Mouse (Mus musculus) midbrain, embryonic 14.5 days (tissue): ENCODE results near the gene Gm49450. TPM values are rescaled to one million over a fixed set of nuclear protein-coding genes. Genes with fewer than 3 reads are reported as not detected.

Experiments used
- ATAC-seq: fragments of 200-750 bp; cut with Nextera tagmentation; 2 replicates; pipeline ENCODE4 v1.8.0; 2017; ENCODE audit warnings: moderate number of reproducible peaks, moderate library complexity; ENCODE audit not compliant: low FRiP score, low TSS enrichment
- DNase-seq: peaks from one replicate; pipeline ENCODE4 v3.0.0-alpha.2; 2015
- H3K27ac ChIP-seq: fragments of 300-500 bp; sonication (generic); replicated peaks from 2 replicates; pipeline ENCODE4 v1.5.1; 2014; ENCODE audit warnings: mild to moderate bottlenecking, low read depth, low read length, moderate library complexity
- H3K27me3 ChIP-seq: fragments of 300-500 bp; sonication (generic); 2 replicates; pipeline ENCODE4 v1.6.1; 2014; ENCODE audit warnings: low read length, control low read depth, mixed read lengths; ENCODE audit not compliant: control insufficient read depth, insufficient read depth
- H3K36me3 ChIP-seq: fragments of 300-500 bp; sonication (generic); 2 replicates; pipeline ENCODE4 v1.6.1; 2014; ENCODE audit warnings: low read length, control low read depth; ENCODE audit not compliant: control insufficient read depth, insufficient read depth
- H3K4me1 ChIP-seq: fragments of 300-500 bp; sonication (generic); 2 replicates; pipeline ENCODE4 v1.6.1; 2014; ENCODE audit warnings: mild to moderate bottlenecking, antibody characterized with exemption, low read length, control low read depth; ENCODE audit not compliant: control insufficient read depth, insufficient read depth
- H3K4me2 ChIP-seq: fragments of 300-500 bp; sonication (generic); 2 replicates; pipeline ENCODE4 v1.6.1; 2014; ENCODE audit warnings: mild to moderate bottlenecking, low read length, moderate library complexity
- H3K4me3 ChIP-seq: fragments of 300-500 bp; sonication (generic); replicated peaks from 2 replicates; pipeline ENCODE4 v1.5.1; 2014; ENCODE audit warnings: low read depth, low read length
- H3K9ac ChIP-seq: fragments of 300-500 bp; sonication (generic); replicated peaks from 2 replicates; pipeline ENCODE4 v1.6.1; 2014; ENCODE audit warnings: mild to moderate bottlenecking, low read length, moderate library complexity
- H3K9me3 ChIP-seq: fragments of 300-500 bp; sonication (generic); 2 replicates; pipeline ENCODE4 v1.6.1; 2016; ENCODE audit warnings: low read length, control low read depth, mixed read lengths; ENCODE audit not compliant: control insufficient read depth
- WGBS: fragments of 180-500 bp; shearing (Covaris S2); extraction: QIAGEN DNeasy Blood & Tissue Kit; methylation state at CpG from one replicate; pipeline ENCODE4 v1.1.7; 2014; 5-methylcytosine and 5-hydroxymethylcytosine counted together
- polyA plus RNA-seq: library from polyadenylated mRNA; unstranded; fragments of >200 nt; fragmentation: Nextera tagmentation; extraction: Ambion mirVana; gene quantifications from 2 replicates; pipeline ENCODE4 v1.2.1, GENCODE M21; 2014

The Gm49450 gene
- polyA plus RNA-seq, 1 experiment from 2014 or later, result not detected

DNA sequence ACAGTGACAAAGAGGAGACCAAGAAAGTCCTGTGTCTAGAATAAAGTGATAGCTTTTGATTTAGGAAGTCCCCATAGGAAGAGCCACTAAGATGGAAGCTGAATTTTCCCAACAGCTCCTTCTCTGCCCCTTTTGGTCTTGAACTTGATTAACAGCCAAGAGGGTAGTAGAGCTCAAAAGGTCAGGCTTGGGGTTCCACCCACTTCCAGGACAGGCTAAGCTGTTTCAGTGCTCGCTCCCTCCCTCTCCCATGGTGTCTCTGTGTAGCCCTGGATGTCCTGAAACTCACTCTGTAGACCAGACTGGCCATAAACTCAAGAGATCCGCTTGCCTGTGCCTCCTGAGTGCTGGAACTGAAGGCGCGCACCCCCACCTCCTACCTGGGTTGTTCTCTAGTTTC lies 37.3 kb downstream of the Gm49450 start:
- ATAC-seq (no peak), DNase-seq (no peak)
- H3K27ac ChIP-seq, result no peak overlapping the region
- H3K4me2 ChIP-seq, result peak overlapping the region; percentile 78
- peak overlapping the region; percentile 84; the same call in 1 of the 2 replicates for H3K9ac ChIP-seq
- no peaks in the 10 kb centered on the region for H3K27me3 ChIP-seq
- peaks cover 20% of the 10 kb centered on the region for H3K4me1 ChIP-seq
- peaks cover 30% of the 10 kb centered on the region for H3K36me3 ChIP-seq
- WGBS, result 91% methylated on average over 4 of the region's 4 CpGs
- H3K9me3 ChIP-seq, result no peaks in the 10 kb centered on the region
- peak overlapping the region; percentile 91 for H3K4me3 ChIP-seq

DNA sequence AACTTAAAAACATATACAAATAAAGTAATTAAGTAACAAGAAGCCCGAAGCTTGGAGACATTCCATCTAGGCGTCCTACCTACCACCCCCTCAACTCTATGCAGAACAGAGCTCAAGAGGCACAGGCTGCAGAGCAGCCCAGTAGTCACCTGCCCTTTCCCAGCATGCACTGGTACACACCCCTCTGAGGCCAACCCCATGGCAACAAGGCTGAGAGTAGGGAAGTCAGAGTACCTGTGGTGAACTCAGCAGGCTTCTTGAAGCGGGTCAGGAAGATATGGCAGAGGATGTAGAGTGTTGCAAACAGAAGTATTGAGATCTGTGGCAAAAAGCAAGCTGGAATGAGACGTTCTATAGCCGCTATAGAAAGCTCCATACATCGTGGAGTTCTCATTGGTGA lies 38.4 kb downstream of the Gm49450 start:
- Histone ChIP-seq H3K4me2 (no peak overlapping the region), H3K9ac (no peak overlapping the region), H3K4me3 (no peak overlapping the region), H3K36me3 (peaks cover 40% of the 10 kb centered on the region), H3K4me1 (peaks cover 20% of the 10 kb centered on the region), H3K27me3 (no peaks in the 10 kb centered on the region), H3K9me3 (no peaks in the 10 kb centered on the region), H3K27ac (no peak overlapping the region)
- ATAC-seq, result no peak
- DNase-seq, result no peak
- WGBS, result 94% methylated on average over 6 of the region's 6 CpGs

DNA sequence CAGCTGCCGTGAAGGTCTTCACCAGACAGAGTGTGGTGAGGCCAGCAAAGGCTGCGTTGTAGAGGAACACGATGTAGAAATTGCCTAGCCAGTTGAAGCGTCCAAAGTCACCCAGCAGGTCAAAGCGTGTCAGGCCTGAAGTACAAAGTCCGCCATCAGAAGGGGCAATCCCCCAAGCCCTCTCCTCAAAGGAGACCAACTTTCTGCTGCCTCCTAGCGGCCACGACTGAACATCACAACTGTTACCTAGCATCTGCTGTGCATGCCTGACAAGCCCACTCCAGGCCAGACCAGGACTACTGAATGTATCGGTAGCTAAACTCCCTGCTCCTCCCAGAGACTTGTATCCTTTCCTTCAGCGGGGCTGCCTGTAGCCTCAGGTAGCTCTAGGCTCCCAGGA lies 48.7 kb downstream of the Gm49450 start:
- no peaks in the 10 kb centered on the region for H3K27me3 ChIP-seq
- 29% methylated on average over 10 of the region's 10 CpGs for WGBS
- DNase-seq, result peak; percentile 79

DNA sequence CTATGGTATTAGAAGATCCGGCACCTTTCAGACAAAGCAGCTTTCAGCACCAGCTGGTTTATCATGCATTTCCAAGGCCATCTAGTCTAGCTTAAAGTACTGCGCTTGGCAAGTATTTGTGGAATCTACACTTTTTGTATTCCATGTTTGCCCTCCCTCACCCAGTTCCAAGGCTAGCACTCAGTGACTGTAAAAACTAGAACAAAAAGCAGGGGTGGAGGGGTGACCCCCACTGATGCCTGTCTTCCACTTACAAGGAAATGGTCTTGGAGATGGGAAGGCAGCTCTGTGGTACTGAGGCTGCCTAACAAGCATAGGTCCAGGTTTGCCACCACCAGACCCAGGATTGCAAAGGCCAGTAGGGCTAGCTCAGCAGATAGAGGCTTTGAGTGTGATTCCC lies 50.8 kb downstream of the Gm49450 start:
- peaks cover 5% of the 10 kb centered on the region; the same call in 1 of the 2 replicates for H3K4me1 ChIP-seq
- no peak overlapping the region for H3K27ac ChIP-seq
- H3K9me3 ChIP-seq, result no peaks in the 10 kb centered on the region
- H3K9ac ChIP-seq, result no peak overlapping the region
- WGBS, result 88% methylated on average over 2 of the region's 2 CpGs
- ATAC-seq, result no peak
- H3K4me2 ChIP-seq, result no peak overlapping the region
- peaks cover 48% of the 10 kb centered on the region for H3K36me3 ChIP-seq
- peaks cover 19% of the 10 kb centered on the region for H3K27me3 ChIP-seq
- H3K4me3 ChIP-seq, result no peak overlapping the region
- DNase-seq, result no peak

More for the DNA sequence above, 48.7 kb downstream of the Gm49450 start:
- H3K27ac ChIP-seq, result no peak overlapping the region
- H3K9ac ChIP-seq, result no peak overlapping the region
- H3K4me2 ChIP-seq, result no peak overlapping the region
- ATAC-seq, result no peak
- H3K36me3 ChIP-seq, result peaks cover 69% of the 10 kb centered on the region
- H3K9me3 ChIP-seq, result no peaks in the 10 kb centered on the region
- no peak overlapping the region for H3K4me3 ChIP-seq
- H3K4me1 ChIP-seq, result no peaks in the 10 kb centered on the region

DNA sequence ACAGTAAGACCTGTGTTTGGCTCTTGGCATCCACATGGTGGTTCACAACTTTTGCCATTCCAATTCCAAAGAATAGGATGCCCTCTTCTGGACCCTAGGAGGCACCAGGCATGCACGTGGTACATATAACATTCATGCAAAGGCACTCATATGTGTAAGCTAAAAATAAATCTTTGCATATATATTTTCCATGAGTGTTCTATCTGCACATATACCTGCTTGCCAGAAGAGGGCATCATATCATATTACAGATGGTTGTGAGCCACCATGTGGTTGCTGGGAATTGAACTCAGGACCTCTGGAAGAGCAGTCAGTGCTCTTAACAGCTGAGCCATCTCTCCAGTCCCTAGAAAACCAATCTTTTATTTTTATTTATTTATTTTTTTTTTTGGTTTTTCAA lies 51.8 kb downstream of the Gm49450 start:
- H3K4me3 ChIP-seq, result no peak overlapping the region
- no peak overlapping the region for H3K4me2 ChIP-seq
- H3K27me3 ChIP-seq, result peaks cover 30% of the 10 kb centered on the region
- H3K4me1 ChIP-seq, result peaks cover 5% of the 10 kb centered on the region; the same call in 1 of the 2 replicates
- ATAC-seq (no peak), DNase-seq (no peak)
- no peak overlapping the region for H3K27ac ChIP-seq
- 73% methylated on average over 1 of the region's 1 CpGs for WGBS
- no peaks in the 10 kb centered on the region for H3K9me3 ChIP-seq
- H3K9ac ChIP-seq, result no peak overlapping the region
- H3K36me3 ChIP-seq, result peaks cover 38% of the 10 kb centered on the region

DNA sequence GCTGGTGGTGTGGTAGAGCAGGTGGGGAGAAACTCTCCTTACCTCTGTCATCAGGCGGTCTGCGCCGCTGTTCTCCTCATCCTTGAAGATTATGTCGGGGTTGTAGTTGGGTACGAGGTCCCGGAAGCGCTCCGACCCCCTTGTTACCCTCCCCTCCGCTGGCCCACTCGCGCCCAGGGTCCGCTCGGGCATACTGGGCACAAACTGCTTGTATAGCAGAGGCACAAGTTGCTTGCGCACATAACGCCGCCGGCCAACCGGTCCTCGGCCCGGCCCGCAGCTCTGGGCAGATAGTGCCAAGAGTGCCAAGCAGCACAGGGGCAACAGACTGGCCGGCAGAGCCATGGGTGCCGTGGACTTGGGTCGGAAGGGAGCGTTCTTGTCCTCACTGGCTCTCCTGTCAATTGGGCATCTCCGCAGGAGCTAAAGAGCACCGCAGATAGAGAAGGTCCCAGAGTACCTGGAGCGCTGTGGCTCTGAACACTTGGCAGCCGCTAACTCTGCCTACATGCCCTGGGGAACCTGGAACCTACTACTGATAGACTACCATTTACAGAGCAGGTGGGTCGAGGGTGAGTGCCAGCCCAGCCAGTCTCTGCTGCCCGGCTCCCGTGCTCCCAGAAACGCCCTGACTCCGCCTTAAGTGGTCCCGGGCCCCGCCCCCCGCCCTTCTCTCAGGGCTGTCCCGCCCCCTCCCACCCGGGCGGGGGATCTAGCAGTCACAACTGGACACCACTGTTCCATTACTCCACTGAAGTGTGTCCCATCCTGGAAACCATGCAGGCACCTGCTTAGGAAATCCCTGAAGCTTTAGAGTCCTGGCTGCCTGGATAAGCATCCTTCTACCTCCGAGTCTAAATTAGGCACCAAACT lies 55.2 kb downstream of the Gm49450 start, which contains the start of gene Dhh:
Gene Dhh (minus strand): TSS at position 613 of the 873 bp plus-strand sequence.
- Histone ChIP-seq H3K9ac (no peak within 1 kb of the TSS), H3K27me3 (peaks cover 63% of the 10 kb centered on the region), H3K36me3 (peaks cover 6% of the 10 kb centered on the region), H3K9me3 (no peaks in the 10 kb centered on the region), H3K4me1 (peaks cover 25% of the 10 kb centered on the region), H3K4me2 (peak within 1 kb of the TSS; percentile 35), H3K4me3 (peak within 1 kb of the TSS; percentile 12; the same call in 1 of the 2 replicates), H3K27ac (no peak within 1 kb of the TSS)
- WGBS, result under 1% methylated on average over 41 of the region's 41 CpGs
- peak; percentile 31 for DNase-seq
- ATAC-seq, result no peak

DNA sequence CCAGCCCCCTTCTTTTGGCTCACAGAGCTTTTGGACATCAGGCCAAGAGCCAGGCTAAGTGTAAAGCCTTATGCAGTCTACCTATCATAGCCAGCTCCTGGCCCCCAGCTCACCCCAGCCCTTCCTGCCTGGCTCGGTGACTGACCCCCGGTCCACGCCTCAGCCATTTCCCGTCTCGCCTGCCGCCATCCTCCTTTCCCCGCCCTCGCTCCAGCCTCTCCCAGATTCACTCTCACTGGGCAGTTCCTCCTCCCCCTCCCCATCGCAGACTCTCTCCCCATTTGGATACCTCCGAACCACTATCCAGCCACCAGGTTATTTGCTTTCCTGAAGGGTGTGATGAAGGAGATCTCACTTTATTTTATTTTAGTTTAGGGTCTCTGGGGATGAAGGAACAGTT lies 55.9 kb downstream of the Gm49450 start:
- Histone ChIP-seq H3K36me3 (no peaks in the 10 kb centered on the region), H3K27ac (no peak overlapping the region), H3K4me2 (peak overlapping the region; percentile 35), H3K9ac (no peak overlapping the region), H3K9me3 (no peaks in the 10 kb centered on the region), H3K4me3 (no peak overlapping the region), H3K27me3 (peaks cover 70% of the 10 kb centered on the region), H3K4me1 (peaks cover 25% of the 10 kb centered on the region)
- ATAC-seq, result no peak
- no peak for DNase-seq
- 3% methylated on average over 10 of the region's 10 CpGs for WGBS

DNA sequence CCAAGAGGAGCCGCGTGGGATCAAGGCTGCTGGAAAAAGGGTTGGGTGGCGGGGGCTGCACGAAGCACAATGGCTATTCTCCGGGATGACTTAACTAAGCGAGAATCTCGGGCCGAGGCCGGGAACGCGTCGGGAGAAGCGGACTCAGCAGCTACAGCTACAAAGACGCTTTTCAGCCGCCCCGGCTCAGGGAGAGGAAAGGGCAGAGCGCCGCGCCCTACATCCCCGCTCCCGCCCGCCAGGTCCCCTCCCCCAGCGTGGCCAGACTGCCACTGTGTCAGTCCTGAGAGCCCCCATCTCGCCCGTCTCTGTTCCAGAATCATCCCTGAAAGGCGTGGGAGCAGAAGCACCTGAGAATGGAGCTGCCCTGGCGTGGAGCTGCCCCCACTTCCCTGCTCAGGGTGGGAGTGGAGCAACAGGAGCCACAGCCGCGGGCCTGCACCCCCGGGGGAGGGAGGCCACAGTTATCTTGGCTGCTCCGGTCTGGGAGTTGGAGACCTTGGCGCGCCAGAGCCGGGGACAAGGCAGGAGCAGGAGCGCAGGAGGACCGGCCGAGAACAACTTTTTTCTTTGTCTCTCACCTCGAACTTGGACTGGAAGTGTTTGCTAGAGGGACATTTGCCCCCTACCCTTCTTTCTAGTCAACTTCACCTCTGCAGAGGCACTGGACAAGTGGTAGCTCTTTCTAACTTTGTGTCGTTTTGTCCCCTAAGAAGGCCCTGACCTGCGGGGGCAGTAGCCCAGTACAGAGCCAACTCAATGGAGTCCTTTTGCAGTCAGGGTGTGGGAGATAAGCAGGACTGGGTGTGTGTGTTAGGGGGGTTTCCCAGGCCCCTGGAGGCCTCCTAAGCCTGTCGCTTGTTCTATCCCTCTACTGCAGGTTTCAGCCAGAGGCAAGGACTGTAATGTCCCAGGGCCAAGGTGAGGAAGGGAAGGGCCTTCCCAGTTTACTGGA lies 57.4 kb downstream of the Gm49450 start:
- Histone ChIP-seq H3K27ac (no peak overlapping the region), H3K4me2 (peak overlapping the region; percentile 51), H3K4me3 (peak overlapping the region; percentile 45), H3K27me3 (peaks cover 72% of the 10 kb centered on the region), H3K4me1 (peaks cover 25% of the 10 kb centered on the region), H3K9ac (peak overlapping the region; percentile 39; the same call in 1 of the 2 replicates), H3K36me3 (no peaks in the 10 kb centered on the region), H3K9me3 (no peaks in the 10 kb centered on the region)
- ATAC-seq, result 0 out of 2 replicates have a peak, but pooled peaks have one; percentile 11
- DNase-seq, result peak; percentile 71
- 2% methylated on average over 41 of the region's 41 CpGs for WGBS
